23 mouse cellular contexts compared by ENCODE assay signal in the genomic region with DNA sequence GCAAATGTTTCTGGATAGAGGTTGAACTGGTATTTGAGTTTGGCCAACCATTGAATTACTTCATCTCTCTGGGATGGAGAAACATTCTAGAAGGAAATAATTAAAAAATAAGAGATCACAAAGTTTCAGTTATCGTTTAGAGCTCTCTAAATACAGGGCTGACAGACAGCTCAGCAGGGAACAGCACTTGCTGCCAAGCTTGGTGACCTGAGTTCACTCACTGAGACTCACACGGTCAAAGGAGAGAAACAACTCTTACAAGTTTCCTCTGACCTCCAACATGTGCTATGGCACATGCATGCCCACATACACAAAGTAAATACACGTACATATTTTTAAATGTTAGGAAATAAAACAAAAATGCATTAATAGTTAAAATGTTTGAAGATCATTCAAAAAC. TPM values are rescaled to one million over a fixed set of nuclear protein-coding genes. Genes with fewer than 3 reads are reported as not detected.
DNase-seq lines count a peak whose midpoint lies in the region; ATAC-seq and TF ChIP-seq lines count a peak whose summit lies in the region.
"Had no signal": no experiment of that assay in that cellular context is flagged by ENCODE, and none has a peak within 500 bp of the region (broad histone marks: within the 10 kb centered on the region; RNA-seq: fewer than 3 reads in every experiment).

No protein-coding gene starts in this region.

- peaks cover 16% of the 10 kb centered on the region for H3K36me3 ChIP-seq in heart, adult 2 months (ENCODE audit: control insufficient read depth, insufficient read depth, low read length)
- peaks cover 16% of the 10 kb centered on the region for H3K36me3 ChIP-seq in heart, embryonic 11.5 days (ENCODE audit: control insufficient read depth, insufficient read depth, low read length)
- peaks cover 16% of the 10 kb centered on the region for H3K36me3 ChIP-seq in midbrain, embryonic 11.5 days (ENCODE audit: control insufficient read depth, insufficient read depth, low read length)
- peaks cover 26% of the 10 kb centered on the region for H3K36me3 ChIP-seq in midbrain, embryonic 15.5 days (replicated peaks)

- no peaks in the 10 kb centered on the region for H3K79me2 ChIP-seq in heart, adult 2 months (replicated peaks; ENCODE audit: control insufficient read depth, insufficient read depth, low read length)

- peak; percentile 36 to 43 for DNase-seq in cerebellum, postnatal 14 days
- DNase-seq in cerebellum, adult 11 months, result no peak
- peak in 1 of 2 experiments; percentile 24 for DNase-seq in heart, adult 2 months
- peak; percentile 74 for DNase-seq in midbrain, embryonic 11.5 days (ENCODE audit: low spot score, missing footprints)
- DNase-seq: adrenal gland, adult 8-10 months; cerebellum, adult 11-12 months; cerebellum, adult 9-11 months; embryo, embryonic 11 days; kidney, adult 2 months had no signal

- no peak overlapping the region for H3K9ac ChIP-seq in heart, adult 2 months (ENCODE audit: low read depth, low read length)
- no peak overlapping the region for H3K9ac ChIP-seq in heart, embryonic 11.5 days (ENCODE audit: low read depth, low read length)
- H3K9ac ChIP-seq in midbrain, embryonic 11.5 days (ENCODE audit: low read length), result no peak overlapping the region
- H3K9ac ChIP-seq in midbrain, embryonic 15.5 days, result no peak overlapping the region
- H3K9ac ChIP-seq: embryonic facial prominence, embryonic 15.5 days; hindbrain, embryonic 14.5 days had no signal

- no peaks in the 10 kb centered on the region for H3K27me3 ChIP-seq in heart, adult 2 months (ENCODE audit: control insufficient read depth, insufficient read depth, low read length)
- H3K27me3 ChIP-seq in heart, embryonic 11.5 days (ENCODE audit: control insufficient read depth, insufficient read depth, low read length), result no peaks in the 10 kb centered on the region
- H3K27me3 ChIP-seq in midbrain, embryonic 11.5 days (ENCODE audit: control insufficient read depth, insufficient read depth, low read length), result no peaks in the 10 kb centered on the region
- no peaks in the 10 kb centered on the region for H3K27me3 ChIP-seq in midbrain, embryonic 15.5 days (replicated peaks)
- H3K27me3 ChIP-seq: CH12.LX; embryonic facial prominence, embryonic 15.5 days; Patski had no signal

- ATAC-seq in heart, embryonic 11.5 days (replicated peaks; ENCODE audit: insufficient number of reproducible peaks, low FRiP score, low TSS enrichment), result no peak
- no peak for ATAC-seq in midbrain, embryonic 11.5 days (ENCODE audit: low FRiP score)
- ATAC-seq in midbrain, embryonic 15.5 days (replicated peaks), result no peak
- ATAC-seq: activated CD4-positive, CD25-positive, alpha-beta regulatory T cell, adult 4 months; forebrain, embryonic 14.5 days; intestine, embryonic 16.5 days; Patski had no signal

- TF ChIP-seq POLR2A in heart, adult 2 months (IDR thresholded peaks at IDR 0.05; ENCODE audit: insufficient read depth, low read depth, low read length), result no peak

- no peaks in the 10 kb centered on the region; the same call in 1 of the 2 replicates for H3K4me1 ChIP-seq in heart, adult 2 months (ENCODE audit: control insufficient read depth, insufficient read depth, low read length)
- no peaks in the 10 kb centered on the region for H3K4me1 ChIP-seq in heart, embryonic 11.5 days (ENCODE audit: control insufficient read depth, insufficient read depth, low read length)
- H3K4me1 ChIP-seq in midbrain, embryonic 11.5 days (ENCODE audit: control insufficient read depth, insufficient read depth, low read length), result no peaks in the 10 kb centered on the region
- no peaks in the 10 kb centered on the region for H3K4me1 ChIP-seq in midbrain, embryonic 15.5 days
- H3K4me1 ChIP-seq: embryonic facial prominence, embryonic 15.5 days; forebrain, embryonic 10.5 days; heart, embryonic 10.5 days; hindbrain, embryonic 10.5 days had no signal

- intact Hi-C loops in heart, adult 2 months (cut with DNase I), result no loop called here

- no peak overlapping the region for H3K4me3 ChIP-seq in heart, adult 2 months
- H3K4me3 ChIP-seq in heart, embryonic 11.5 days (ENCODE audit: low read depth, low read length), result no peak overlapping the region
- H3K4me3 ChIP-seq in midbrain, embryonic 11.5 days (ENCODE audit: low read depth, low read length), result no peak overlapping the region
- H3K4me3 ChIP-seq in midbrain, embryonic 15.5 days, result no peak overlapping the region
- H3K4me3 ChIP-seq: embryonic facial prominence, embryonic 15.5 days; erythroblast, embryonic 14.5 days; forebrain, embryonic 10.5 days; heart, embryonic 10.5 days; hindbrain, embryonic 10.5 days had no signal

- no peak for TF ChIP-seq CTCF in heart, adult 2 months (IDR thresholded peaks at IDR 0.05)

- no peak overlapping the region for H3K4me2 ChIP-seq in heart, embryonic 11.5 days
- H3K4me2 ChIP-seq in midbrain, embryonic 11.5 days, result no peak overlapping the region
- no peak overlapping the region for H3K4me2 ChIP-seq in midbrain, embryonic 15.5 days
- H3K4me2 ChIP-seq: embryonic facial prominence, embryonic 15.5 days; hindbrain, embryonic 14.5 days had no signal

- H3K27ac ChIP-seq in heart, adult 2 months, result peak overlapping the region; percentile 5; the same call in 1 of the 2 replicates
- H3K27ac ChIP-seq in heart, embryonic 11.5 days (ENCODE audit: low read depth, low read length), result no peak overlapping the region
- H3K27ac ChIP-seq in midbrain, embryonic 11.5 days (ENCODE audit: low read depth, low read length), result no peak overlapping the region
- no peak overlapping the region for H3K27ac ChIP-seq in midbrain, embryonic 15.5 days
- H3K27ac ChIP-seq: embryonic facial prominence, embryonic 15.5 days; forebrain, embryonic 10.5 days; heart, embryonic 10.5 days; hindbrain, embryonic 10.5 days; hindbrain, embryonic 14.5 days had no signal

- no peak for TF ChIP-seq EP300 in heart, adult 2 months (IDR thresholded peaks at IDR 0.05; ENCODE audit: insufficient read depth, low read depth, low read length)

- 35% methylated on average over 3 of the region's 3 CpGs for WGBS in heart, adult 2 months
- 81% methylated on average over 3 of the region's 3 CpGs for WGBS in heart, embryonic 11.5 days (ENCODE audit: insufficient replicate concordance)
- 82% methylated on average over 3 of the region's 3 CpGs for WGBS in midbrain, embryonic 11.5 days
- 72% methylated on average over 3 of the region's 3 CpGs for WGBS in midbrain, embryonic 15.5 days

- H3K9me3 ChIP-seq in heart, embryonic 11.5 days (replicated peaks; ENCODE audit: control insufficient read depth, low read length), result no peaks in the 10 kb centered on the region
- no peaks in the 10 kb centered on the region for H3K9me3 ChIP-seq in midbrain, embryonic 11.5 days (ENCODE audit: control insufficient read depth, low read length)
- H3K9me3 ChIP-seq in midbrain, embryonic 15.5 days, result no peaks in the 10 kb centered on the region
- H3K9me3 ChIP-seq: embryonic facial prominence, embryonic 15.5 days; forebrain, embryonic 10.5 days; heart, embryonic 10.5 days; hindbrain, embryonic 10.5 days had no signal

RNA-seq across cellular contexts. Expression of gene Ccni, which starts 16.7 kb away (rescaled TPM):
- total RNA-seq in heart, adult 2 months (2021), result 100 to 1,000 TPM; 147 to 166 TPM
- polyA plus RNA-seq in heart, adult 2 months (2012; rRNA removed), result 56.5 and 119 TPM in 2 replicates
- polyA plus RNA-seq in heart, embryonic 11.5 days (2014; fragmentation: Nextera tagmentation; extraction: Ambion mirVana), result 96.5 and 99.1 TPM in 2 replicates
- polyA plus RNA-seq in midbrain, embryonic 11.5 days (2014; fragmentation: Nextera tagmentation; extraction: Ambion mirVana), result 159 and 170 TPM in 2 replicates
- polyA plus RNA-seq in midbrain, embryonic 15.5 days (2015; fragmentation: Nextera tagmentation; extraction: Ambion mirVana), result 136 and 143 TPM in 2 replicates

RNA-seq across cellular contexts. Expression of gene 2010109A12Rik, which starts 16.7 kb away (rescaled TPM):
- total RNA-seq in heart, adult 2 months (2021), result under 1 TPM; 0.57 to 0.59 TPM
- not detected in 2 replicates for polyA plus RNA-seq in heart, adult 2 months (2012; rRNA removed)
- 1.2 and 1.6 TPM in 2 replicates for polyA plus RNA-seq in heart, embryonic 11.5 days (2014; fragmentation: Nextera tagmentation; extraction: Ambion mirVana)
- 1.6 and 2.4 TPM in 2 replicates for polyA plus RNA-seq in midbrain, embryonic 11.5 days (2014; fragmentation: Nextera tagmentation; extraction: Ambion mirVana)
- polyA plus RNA-seq in midbrain, embryonic 15.5 days (2015; fragmentation: Nextera tagmentation; extraction: Ambion mirVana), result 2.3 and 2.4 TPM in 2 replicates
- total RNA-seq: gastrocnemius, adult 8-10 months had no signal
- polyA plus RNA-seq: erythroblast, embryonic 14.5 days had no signal
